Mouse (Mus musculus): ENCODE measurements around the gene Stoml2.

Stoml2 gene

GRCm38 (mm10) chr4:43031237-43031995 is at the start of gene Stoml2:
Stoml2 (minus strand) TSS chr4:43031710.
- in situ Hi-C loops (cut with MboI, MseI) = loop anchor here (25.0 kb wide), 1 partner anchor 1469 kb away; the partner anchor contains the start of genes Dnaic1 and Fam219a

- in situ Hi-C loops (cut with MboI, MseI) = no loop called here
Observed at GRCm38 (mm10) chr4:43078071-43078718, 46.7 kb upstream of the Stoml2 start.

- in situ Hi-C loops (cut with MboI, MseI) = no loop called here
Observed at GRCm38 (mm10) chr4:43074923-43075322, 43.4 kb upstream of the Stoml2 start.

GRCm38 (mm10) chr4:43065471-43065870 is 34.0 kb upstream of the Stoml2 start:
- in situ Hi-C loops (cut with MboI, MseI) = no loop called here

- in situ Hi-C loops (cut with MboI, MseI) = no loop called here
Observed at GRCm38 (mm10) chr4:43060286-43060685, 28.8 kb upstream of the Stoml2 start.

GRCm38 (mm10) chr4:43059697-43060096 is 28.2 kb upstream of the Stoml2 start:
- in situ Hi-C loops (cut with MboI, MseI) = loop anchor here (5.0 kb wide), 1 partner anchor 358 kb away; no protein-coding TSS in a partner anchor

- in situ Hi-C loops (cut with MboI, MseI) = loop anchor here (5.0 kb wide), 1 partner anchor 358 kb away; no protein-coding TSS in a partner anchor
Observed at GRCm38 (mm10) chr4:43058753-43059654, 27.5 kb upstream of the Stoml2 start, which contains the start of gene Unc13b. Unc13b (plus strand) TSS chr4:43058953.

- in situ Hi-C loops (cut with MboI, MseI) = loop anchor here (5.0 kb wide), 1 partner anchor 359 kb away; no protein-coding TSS in a partner anchor
Observed at GRCm38 (mm10) chr4:43058392-43058752, 26.9 kb upstream of the Stoml2 start.

GRCm38 (mm10) chr4:43057654-43058053 is 26.1 kb upstream of the Stoml2 start:
- in situ Hi-C loops (cut with MboI, MseI) = loop anchor here (5.0 kb wide), 1 partner anchor 360 kb away; no protein-coding TSS in a partner anchor

- in situ Hi-C loops (cut with MboI, MseI) = no loop called here
Observed at GRCm38 (mm10) chr4:43052627-43053026, 21.1 kb upstream of the Stoml2 start.

- in situ Hi-C loops (cut with MboI, MseI) = loop anchor here (5.0 to 25.0 kb wide), 3 partner anchors 448 to 1485 kb away; partner anchors contain the start of genes Arhgef39, Ccdc107, Creb3 and Dnaic1
Observed at GRCm38 (mm10) chr4:43047231-43047630, 15.7 kb upstream of the Stoml2 start.

- in situ Hi-C loops (cut with MboI, MseI) = loop anchor here (5.0 to 25.0 kb wide), 3 partner anchors 448 to 1484 kb away; partner anchors contain the start of genes Arhgef39, Ccdc107, Creb3 and Dnaic1
Observed at GRCm38 (mm10) chr4:43046607-43047006, 15.1 kb upstream of the Stoml2 start.

- in situ Hi-C loops (cut with MboI, MseI) = loop anchor here (5.0 to 25.0 kb wide), 3 partner anchors 449 to 1483 kb away; partner anchors contain the start of genes Arhgef39, Ccdc107, Creb3 and Dnaic1
Observed at GRCm38 (mm10) chr4:43045659-43046302, 14.3 kb upstream of the Stoml2 start, which contains the start of gene Fam214b. Fam214b (minus strand) TSS chr4:43046220.

GRCm38 (mm10) chr4:43045285-43045658 is 13.8 kb upstream of the Stoml2 start:
- in situ Hi-C loops (cut with MboI, MseI) = loop anchor here (5.0 to 25.0 kb wide), 3 partner anchors 450 to 1483 kb away; partner anchors contain the start of genes Arhgef39, Ccdc107, Creb3 and Dnaic1

GRCm38 (mm10) chr4:43044673-43045072 is 13.2 kb upstream of the Stoml2 start:
- in situ Hi-C loops (cut with MboI, MseI) = loop anchor here (5.0 to 25.0 kb wide), 3 partner anchors 450 to 1482 kb away; partner anchors contain the start of genes Arhgef39, Ccdc107, Creb3 and Dnaic1

GRCm38 (mm10) chr4:43043644-43044357 is 12.3 kb upstream of the Stoml2 start:
- in situ Hi-C loops (cut with MboI, MseI) = loop anchor here (10.0 to 25.0 kb wide), 2 partner anchors 451 to 1482 kb away; partner anchors contain the start of genes Arhgef39, Ccdc107, Dnaic1 and Fam219a

- in situ Hi-C loops (cut with MboI, MseI) = loop anchor here (10.0 to 25.0 kb wide), 2 partner anchors 454 to 1479 kb away; partner anchors contain the start of genes Arhgef39, Ccdc107, Dnaic1 and Fam219a
Observed at GRCm38 (mm10) chr4:43040881-43041547, 9.5 kb upstream of the Stoml2 start.

GRCm38 (mm10) chr4:43040114-43040572 is 8.6 kb upstream of the Stoml2 start:
- in situ Hi-C loops (cut with MboI, MseI) = loop anchor here (10.0 to 25.0 kb wide), 2 partner anchors 455 to 1478 kb away; partner anchors contain the start of genes Arhgef39, Ccdc107, Dnaic1 and Fam219a
